Mouse (Mus musculus): ENCODE results near the gene Shox2. TPM values are rescaled to one million over a fixed set of nuclear protein-coding genes. Genes with fewer than 3 reads are reported as not detected.

Shox2 gene
- polyA plus RNA-seq (2012; ENCODE audit: low replicate concordance): not detected in 2 replicates

GRCm38 (mm10) chr3:66981706-66982105, at the start of gene Shox2:
Shox2 (minus strand) TSS chr3:66981771.

GRCm38 (mm10) chr3:66981101-66981661, 390 bp downstream of the Shox2 start, which contains the start of gene Rsrc1:
Rsrc1 (plus strand) TSS chr3:66981390.

Other genes starting within 250 kb of the Shox2 start
- 8.7 and 8.8 TPM in 2 replicates for gene Rsrc1, start 381 bp downstream of the Shox2 start, polyA plus RNA-seq (2012; ENCODE audit: low replicate concordance)